Mouse (Mus musculus) testis, adult 2 months (tissue): ENCODE measurements at regions not wholly inside any gene's neighbourhood (a gene's known extent, or its start where the extent isn't known, plus 50 kb on each side); places are given as distances from the start of the nearest gene placed in this dataset.

Source experiments
- H3K27ac ChIP-seq: fragments of 200-500 bp; 2 replicates; pipeline ENCODE4 v1.5.1; 2012; ENCODE audit warnings: low read depth, low read length; ENCODE audit not compliant: control insufficient read depth, insufficient read depth
- H3K27me3 ChIP-seq: fragments of 200-500 bp; 2 replicates; pipeline ENCODE4 v1.6.1; 2012; ENCODE audit warnings: mild to moderate bottlenecking, low read length, moderate library complexity; ENCODE audit not compliant: control insufficient read depth, insufficient read depth
- H3K36me3 ChIP-seq: fragments of 200-500 bp; 2 replicates; pipeline ENCODE4 v1.6.1; 2012; ENCODE audit warnings: mild to moderate bottlenecking, low read length; ENCODE audit not compliant: control insufficient read depth, insufficient read depth
- H3K4me1 ChIP-seq: fragments of 200-500 bp; 2 replicates; pipeline ENCODE4 v1.6.1; 2012; ENCODE audit warnings: low read length; ENCODE audit not compliant: control insufficient read depth, insufficient read depth
- H3K4me3 ChIP-seq: fragments of 200-500 bp; 2 replicates; pipeline ENCODE4 v1.5.1; 2012; ENCODE audit warnings: low read depth, mild to moderate bottlenecking, low read length, moderate library complexity, mixed read lengths; ENCODE audit not compliant: control insufficient read depth
- CTCF ChIP-seq: fragments of 200-500 bp; IDR thresholded peaks from 2 replicates; pipeline ENCODE4 v1.5.1; 2012; ENCODE audit warnings: low read depth, mild to moderate bottlenecking, inconsistent platforms, low read length, moderate library complexity; ENCODE audit not compliant: control insufficient read depth, insufficient read depth, insufficient replicate concordance
- POLR2A ChIP-seq: fragments of 200-500 bp; IDR thresholded peaks from 2 replicates; pipeline ENCODE4 v1.6.1; 2012; ENCODE audit warnings: low read depth, mild to moderate bottlenecking, inconsistent platforms, low read length, moderate library complexity; ENCODE audit not compliant: control insufficient read depth

DNA sequence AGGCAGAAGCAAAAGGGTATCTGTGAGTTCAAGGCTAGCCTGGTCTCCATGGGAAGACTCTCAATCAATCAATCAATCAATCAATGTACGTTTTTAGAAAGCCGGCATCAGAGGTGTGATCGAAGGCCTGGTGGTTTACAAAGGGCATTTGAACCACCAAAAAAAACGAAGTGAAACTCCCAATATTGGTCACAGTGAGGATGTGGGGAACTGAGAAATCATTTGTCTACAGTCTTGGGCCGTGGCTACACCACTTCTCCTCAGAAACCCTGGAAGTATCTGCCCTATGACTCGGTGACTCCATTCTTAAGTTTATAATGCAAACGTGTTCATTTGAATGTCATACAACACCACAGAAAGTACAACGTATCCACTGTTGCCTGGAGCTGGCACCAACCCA lies 78.6 kb downstream of the Vegfa start:
- Histone ChIP-seq H3K4me1 (no peaks in the 10 kb centered on the region), H3K4me3 (no peak overlapping the region), H3K27ac (no peak overlapping the region), H3K27me3 (no peaks in the 10 kb centered on the region), H3K36me3 (no peaks in the 10 kb centered on the region)
- TF ChIP-seq CTCF (no peak), POLR2A (no peak)

DNA sequence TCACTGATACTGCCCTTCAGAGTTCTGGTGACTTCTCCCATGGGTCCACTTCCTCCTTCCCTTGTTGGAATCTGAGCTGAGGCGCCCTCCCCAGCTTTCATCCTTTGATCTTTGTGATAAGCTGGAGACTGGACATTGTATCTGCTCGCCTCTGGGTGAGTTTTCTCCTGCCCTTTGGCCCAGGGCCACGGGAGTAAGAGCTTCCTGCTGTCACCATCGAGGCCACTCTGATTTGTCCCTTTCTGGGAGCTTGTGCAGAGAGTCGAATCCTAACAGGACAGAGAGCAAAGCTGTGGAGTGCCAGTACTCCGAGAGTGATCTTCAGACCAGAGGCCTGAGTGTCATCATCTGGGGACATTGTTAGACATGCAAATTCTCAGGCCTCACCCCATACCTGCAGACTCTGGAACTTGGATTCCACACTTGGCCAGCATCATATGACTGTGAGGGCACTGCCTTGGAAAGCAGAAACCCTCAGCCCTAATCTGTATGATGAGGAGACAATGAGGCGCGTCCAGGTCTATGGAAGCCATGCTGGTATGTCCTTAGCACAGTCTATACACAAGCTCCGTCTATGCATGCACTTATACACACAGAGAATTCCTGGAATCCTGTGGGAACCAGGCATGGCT lies 81.5 kb downstream of the Vegfa start:
- Histone ChIP-seq H3K4me3 (no peak overlapping the region), H3K36me3 (no peaks in the 10 kb centered on the region), H3K27ac (no peak overlapping the region), H3K27me3 (no peaks in the 10 kb centered on the region), H3K4me1 (no peaks in the 10 kb centered on the region)
- TF ChIP-seq POLR2A (no peak), CTCF (no peak)

DNA sequence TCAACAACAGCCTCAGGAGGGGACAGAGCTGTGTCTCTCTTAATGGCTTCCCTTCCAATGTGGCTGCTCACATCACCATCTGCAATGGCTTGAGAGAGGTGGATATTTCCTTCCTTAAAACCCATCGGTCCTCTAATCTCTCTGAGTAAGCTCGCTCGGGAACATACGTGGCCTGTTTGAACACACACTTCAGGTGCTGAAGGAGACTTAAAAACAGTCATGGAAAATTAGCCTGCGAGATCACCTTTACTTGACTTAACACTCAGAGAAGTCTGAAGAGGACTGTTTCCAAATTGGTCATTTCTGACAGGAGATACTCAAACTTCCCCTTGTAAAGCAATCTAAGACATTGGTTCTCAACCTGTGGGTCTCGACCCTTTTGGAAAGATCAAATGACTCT lies 83.0 kb downstream of the Vegfa start:
- Histone ChIP-seq H3K27me3 (no peaks in the 10 kb centered on the region), H3K36me3 (no peaks in the 10 kb centered on the region), H3K4me1 (no peaks in the 10 kb centered on the region), H3K4me3 (no peak overlapping the region), H3K27ac (no peak overlapping the region)
- no peak for TF ChIP-seq CTCF
- TF ChIP-seq POLR2A = no peak

DNA sequence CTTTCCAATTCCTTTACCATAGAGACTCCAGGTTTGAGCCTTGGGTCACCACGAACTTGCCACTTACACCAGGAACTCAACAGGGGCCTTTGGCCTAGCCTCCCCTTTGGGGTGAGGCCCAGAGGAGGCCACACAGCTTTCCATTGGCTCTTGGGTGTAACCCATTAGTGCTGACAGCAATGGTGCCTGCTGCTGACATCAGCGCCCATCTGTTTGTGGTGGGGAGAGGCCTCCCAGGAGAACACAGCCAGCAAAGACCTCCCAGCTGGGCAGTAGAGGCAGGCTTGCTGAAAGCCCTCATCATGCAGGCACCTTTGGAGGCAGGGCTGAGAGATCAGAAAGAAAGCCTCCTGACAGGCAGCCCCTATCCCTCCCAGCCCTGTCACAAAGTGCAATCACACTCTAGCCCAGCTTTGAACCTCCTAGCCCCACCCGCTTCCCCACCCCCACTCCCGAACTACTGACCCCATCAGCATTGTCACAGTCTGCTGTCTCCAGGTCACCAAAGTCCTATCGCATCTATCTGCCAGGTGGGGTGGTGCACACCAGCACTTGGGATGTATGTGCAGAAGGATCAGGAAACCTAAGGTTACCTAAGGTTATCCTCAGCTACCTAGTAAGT lies 83.7 kb downstream of the Vegfa start:
- TF ChIP-seq POLR2A = no peak
- TF ChIP-seq CTCF = no peak
- Histone ChIP-seq H3K4me3 (no peak overlapping the region), H3K27me3 (no peaks in the 10 kb centered on the region), H3K4me1 (no peaks in the 10 kb centered on the region), H3K36me3 (no peaks in the 10 kb centered on the region), H3K27ac (no peak overlapping the region)

- Histone ChIP-seq H3K4me1 (no peaks in the 10 kb centered on the region), H3K27ac (no peak overlapping the region), H3K36me3 (no peaks in the 10 kb centered on the region), H3K27me3 (no peaks in the 10 kb centered on the region), H3K4me3 (no peak overlapping the region)
- no peak for TF ChIP-seq POLR2A
- no peak for TF ChIP-seq CTCF
These were observed 87.2 kb downstream of the Vegfa start for GRCm38 (mm10) chr17:45945005-45945404.

- Histone ChIP-seq H3K27ac (no peak overlapping the region), H3K4me1 (no peaks in the 10 kb centered on the region), H3K27me3 (no peaks in the 10 kb centered on the region), H3K36me3 (no peaks in the 10 kb centered on the region), H3K4me3 (no peak overlapping the region)
- TF ChIP-seq POLR2A (no peak), CTCF (no peak)
These were observed 88.9 kb downstream of the Vegfa start for GRCm38 (mm10) chr17:45943244-45943643.

- Histone ChIP-seq H3K27ac (no peak overlapping the region), H3K36me3 (no peaks in the 10 kb centered on the region), H3K4me1 (no peaks in the 10 kb centered on the region), H3K4me3 (no peak overlapping the region), H3K27me3 (no peaks in the 10 kb centered on the region)
- TF ChIP-seq CTCF (no peak), POLR2A (no peak)
These were observed 90.2 kb downstream of the Vegfa start for GRCm38 (mm10) chr17:45941890-45942375.

GRCm38 (mm10) chr17:45940121-45940813 lies 91.9 kb downstream of the Vegfa start:
- no peak overlapping the region for H3K27ac ChIP-seq
- H3K4me3 ChIP-seq = no peak overlapping the region
- H3K4me1 ChIP-seq = no peaks in the 10 kb centered on the region
- no peak for TF ChIP-seq CTCF
- no peak for TF ChIP-seq POLR2A
- no peaks in the 10 kb centered on the region for H3K36me3 ChIP-seq
- no peaks in the 10 kb centered on the region for H3K27me3 ChIP-seq
